Mouse (Mus musculus): ENCODE data around the gene Hsf4. TPM values are rescaled to one million over a fixed set of nuclear protein-coding genes. Genes with fewer than 3 reads are reported as not detected.

Gene Hsf4
- polyA plus RNA-seq, 1 experiment from 2014 or later = 0.25 TPM

DNA sequence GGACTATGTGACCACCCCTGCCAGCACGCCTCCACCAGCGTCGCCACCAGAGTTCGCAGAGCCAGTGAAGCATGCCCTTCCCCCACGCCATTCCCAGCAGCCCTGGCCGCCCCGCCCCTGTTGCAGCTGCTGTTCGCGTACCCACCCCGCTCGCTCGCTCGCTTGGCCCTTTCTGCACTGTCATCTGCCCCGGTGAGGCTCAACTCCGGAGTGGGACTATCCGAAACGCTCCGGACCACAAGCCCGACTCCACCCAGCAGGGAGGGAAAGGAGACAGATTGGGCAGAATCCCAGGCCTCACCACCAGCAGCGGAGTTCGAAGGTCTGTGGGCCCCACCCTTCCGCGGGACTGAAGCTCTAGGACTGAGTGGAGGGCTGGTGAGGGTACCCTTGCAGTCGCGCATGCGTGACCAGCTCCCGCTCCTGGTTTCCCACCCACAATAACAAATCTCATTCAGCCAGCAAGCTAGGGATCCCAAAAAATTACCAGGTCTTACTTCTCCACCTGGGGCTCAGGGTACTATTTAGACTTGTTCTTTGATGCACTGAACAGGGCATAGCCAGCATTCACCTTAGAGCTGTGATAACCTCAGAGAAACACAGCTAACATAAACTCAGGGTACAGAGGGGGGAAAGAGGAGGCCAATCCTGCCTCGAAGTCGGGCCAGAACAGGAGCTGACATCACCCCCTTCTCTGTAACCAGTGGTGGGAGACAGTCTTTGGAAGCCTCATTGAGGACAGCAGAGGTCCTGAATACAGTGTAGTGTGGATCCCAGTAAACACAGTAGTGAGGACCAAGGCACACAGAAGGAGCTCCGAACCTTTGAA is 6.9 kb downstream of the Hsf4 start:
- H3K4me3 ChIP-seq (replicated peaks; ENCODE audit: low read length) = peak overlapping the region; percentile 46
- no peak overlapping the region for H3K27ac ChIP-seq (ENCODE audit: low read length)
- H3K4me2 ChIP-seq (ENCODE audit: low read length) = peak overlapping the region; percentile 86
- 2% methylated on average over 23 of the region's 30 CpGs for WGBS
- peaks cover 21% of the 10 kb centered on the region for H3K4me1 ChIP-seq (replicated peaks; ENCODE audit: control insufficient read depth, insufficient read depth, low read length)
- ATAC-seq = peak; percentile 56
- H3K36me3 ChIP-seq (ENCODE audit: control insufficient read depth, insufficient read depth) = 0 out of 2 replicates have a peak, but pooled peaks cover 3% of the 10 kb centered on the region
- peak overlapping the region; percentile 59 for H3K9ac ChIP-seq (replicated peaks; ENCODE audit: low read depth, low read length)
- peaks cover 61% of the 10 kb centered on the region for H3K27me3 ChIP-seq (replicated peaks; ENCODE audit: control insufficient read depth, insufficient read depth, low read length)
- H3K9me3 ChIP-seq (ENCODE audit: control insufficient read depth, low read length) = no peaks in the 10 kb centered on the region

GRCm38 (mm10) chr8:105278911-105279334 is 9.3 kb downstream of the Hsf4 start:
- Histone ChIP-seq H3K4me1 (replicated peaks; ENCODE audit: control insufficient read depth, insufficient read depth, low read length) (peaks cover 21% of the 10 kb centered on the region), H3K27ac (ENCODE audit: low read length) (no peak overlapping the region), H3K4me2 (ENCODE audit: low read length) (peak overlapping the region; percentile 52), H3K36me3 (ENCODE audit: control insufficient read depth, insufficient read depth) (peaks cover 10% of the 10 kb centered on the region; the same call in 1 of the 2 replicates), H3K4me3 (replicated peaks; ENCODE audit: low read length) (peak overlapping the region; percentile 15), H3K27me3 (replicated peaks; ENCODE audit: control insufficient read depth, insufficient read depth, low read length) (peaks cover 41% of the 10 kb centered on the region), H3K9ac (replicated peaks; ENCODE audit: low read depth, low read length) (no peak overlapping the region; the same call in 1 of the 2 replicates), H3K9me3 (ENCODE audit: control insufficient read depth, low read length) (no peaks in the 10 kb centered on the region)
- peak; percentile 61 for ATAC-seq
- WGBS = under 1% methylated on average over 24 of the region's 28 CpGs

GRCm38 (mm10) chr8:105280567-105280966 is 11.0 kb downstream of the Hsf4 start:
- H3K4me3 ChIP-seq (replicated peaks; ENCODE audit: low read length) = no peak overlapping the region
- peaks cover 10% of the 10 kb centered on the region; the same call in 1 of the 2 replicates for H3K36me3 ChIP-seq (ENCODE audit: control insufficient read depth, insufficient read depth)
- H3K9me3 ChIP-seq (ENCODE audit: control insufficient read depth, low read length) = no peaks in the 10 kb centered on the region
- 73% methylated on average over 3 of the region's 3 CpGs for WGBS
- no peak overlapping the region for H3K4me2 ChIP-seq (ENCODE audit: low read length)
- H3K27me3 ChIP-seq (replicated peaks; ENCODE audit: control insufficient read depth, insufficient read depth, low read length) = peaks cover 28% of the 10 kb centered on the region
- no peak overlapping the region for H3K9ac ChIP-seq (replicated peaks; ENCODE audit: low read depth, low read length)
- H3K4me1 ChIP-seq (replicated peaks; ENCODE audit: control insufficient read depth, insufficient read depth, low read length) = peaks cover 23% of the 10 kb centered on the region
- no peak for ATAC-seq
- H3K27ac ChIP-seq (ENCODE audit: low read length) = no peak overlapping the region

GRCm38 (mm10) chr8:105281821-105282220 is 12.2 kb downstream of the Hsf4 start:
- H3K4me2 ChIP-seq (ENCODE audit: low read length) = no peak overlapping the region
- H3K4me1 ChIP-seq (replicated peaks; ENCODE audit: control insufficient read depth, insufficient read depth, low read length) = peaks cover 26% of the 10 kb centered on the region
- peaks cover 10% of the 10 kb centered on the region; the same call in 1 of the 2 replicates for H3K36me3 ChIP-seq (ENCODE audit: control insufficient read depth, insufficient read depth)
- H3K27ac ChIP-seq (ENCODE audit: low read length) = no peak overlapping the region
- no peak for ATAC-seq
- peaks cover 18% of the 10 kb centered on the region for H3K27me3 ChIP-seq (replicated peaks; ENCODE audit: control insufficient read depth, insufficient read depth, low read length)
- WGBS = 91% methylated on average over 12 of the region's 12 CpGs
- no peak overlapping the region for H3K4me3 ChIP-seq (replicated peaks; ENCODE audit: low read length)
- no peak overlapping the region for H3K9ac ChIP-seq (replicated peaks; ENCODE audit: low read depth, low read length)
- no peaks in the 10 kb centered on the region for H3K9me3 ChIP-seq (ENCODE audit: control insufficient read depth, low read length)

GRCm38 (mm10) chr8:105282239-105282638 is 12.6 kb downstream of the Hsf4 start:
- H3K9ac ChIP-seq (replicated peaks; ENCODE audit: low read depth, low read length) = no peak overlapping the region
- H3K36me3 ChIP-seq (ENCODE audit: control insufficient read depth, insufficient read depth) = peaks cover 10% of the 10 kb centered on the region; the same call in 1 of the 2 replicates
- ATAC-seq = no peak
- H3K4me3 ChIP-seq (replicated peaks; ENCODE audit: low read length) = no peak overlapping the region
- no peak overlapping the region for H3K4me2 ChIP-seq (ENCODE audit: low read length)
- 97% methylated on average over 4 of the region's 4 CpGs for WGBS
- peaks cover 30% of the 10 kb centered on the region for H3K4me1 ChIP-seq (replicated peaks; ENCODE audit: control insufficient read depth, insufficient read depth, low read length)
- H3K27me3 ChIP-seq (replicated peaks; ENCODE audit: control insufficient read depth, insufficient read depth, low read length) = peaks cover 14% of the 10 kb centered on the region
- no peaks in the 10 kb centered on the region for H3K9me3 ChIP-seq (ENCODE audit: control insufficient read depth, low read length)
- no peak overlapping the region for H3K27ac ChIP-seq (ENCODE audit: low read length)

- no peak overlapping the region for H3K27ac ChIP-seq (ENCODE audit: low read length)
- peaks cover 10% of the 10 kb centered on the region; the same call in 1 of the 2 replicates for H3K36me3 ChIP-seq (ENCODE audit: control insufficient read depth, insufficient read depth)
- no peaks in the 10 kb centered on the region for H3K9me3 ChIP-seq (ENCODE audit: control insufficient read depth, low read length)
- H3K4me3 ChIP-seq (replicated peaks; ENCODE audit: low read length) = no peak overlapping the region
- H3K4me2 ChIP-seq (ENCODE audit: low read length) = no peak overlapping the region
- H3K27me3 ChIP-seq (replicated peaks; ENCODE audit: control insufficient read depth, insufficient read depth, low read length) = peaks cover 7% of the 10 kb centered on the region
- H3K9ac ChIP-seq (replicated peaks; ENCODE audit: low read depth, low read length) = no peak overlapping the region
- 19% methylated on average over 23 of the region's 23 CpGs for WGBS
- peaks cover 38% of the 10 kb centered on the region for H3K4me1 ChIP-seq (replicated peaks; ENCODE audit: control insufficient read depth, insufficient read depth, low read length)
- 0 out of 2 replicates have a peak, but pooled peaks have one; percentile 8 for ATAC-seq
These were observed 13.5 kb downstream of the Hsf4 start for GRCm38 (mm10) chr8:105283074-105283473.

- H3K4me2 ChIP-seq (ENCODE audit: low read length) = no peak overlapping the region
- H3K4me3 ChIP-seq (replicated peaks; ENCODE audit: low read length) = no peak overlapping the region
- no peak overlapping the region for H3K27ac ChIP-seq (ENCODE audit: low read length)
- H3K36me3 ChIP-seq (ENCODE audit: control insufficient read depth, insufficient read depth) = peaks cover 8% of the 10 kb centered on the region; the same call in 1 of the 2 replicates
- no peaks in the 10 kb centered on the region for H3K9me3 ChIP-seq (ENCODE audit: control insufficient read depth, low read length)
- no peak overlapping the region for H3K9ac ChIP-seq (replicated peaks; ENCODE audit: low read depth, low read length)
- no peak for ATAC-seq
- H3K27me3 ChIP-seq (replicated peaks; ENCODE audit: control insufficient read depth, insufficient read depth, low read length) = no peaks in the 10 kb centered on the region
- H3K4me1 ChIP-seq (replicated peaks; ENCODE audit: control insufficient read depth, insufficient read depth, low read length) = peaks cover 46% of the 10 kb centered on the region
- WGBS = 46% methylated on average over 12 of the region's 12 CpGs
These were observed 15.9 kb downstream of the Hsf4 start for GRCm38 (mm10) chr8:105285514-105285913.

DNA sequence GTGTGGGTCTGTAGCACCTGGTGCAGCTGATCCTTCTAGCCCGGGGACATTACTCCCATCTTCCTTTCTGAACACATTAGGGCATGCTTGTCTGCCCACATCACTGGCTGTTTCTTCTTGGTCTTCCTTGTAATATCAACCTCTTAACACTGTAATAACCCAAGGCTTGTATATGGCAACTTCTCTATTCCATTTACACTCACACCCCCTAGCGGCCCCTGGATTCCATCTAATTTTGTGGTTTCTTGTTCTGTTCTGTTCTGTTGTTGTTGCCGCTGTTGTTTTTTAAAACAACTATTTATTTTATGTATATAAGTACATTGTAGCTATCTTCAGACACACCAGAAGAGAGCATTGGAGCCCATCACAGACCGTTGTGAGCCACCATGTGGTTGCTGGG is 17.3 kb downstream of the Hsf4 start:
- H3K4me1 ChIP-seq (replicated peaks; ENCODE audit: control insufficient read depth, insufficient read depth, low read length) = peaks cover 50% of the 10 kb centered on the region
- no peaks in the 10 kb centered on the region for H3K27me3 ChIP-seq (replicated peaks; ENCODE audit: control insufficient read depth, insufficient read depth, low read length)
- 89% methylated on average over 4 of the region's 4 CpGs for WGBS
- no peak overlapping the region for H3K27ac ChIP-seq (ENCODE audit: low read length)
- no peak for ATAC-seq
- H3K9ac ChIP-seq (replicated peaks; ENCODE audit: low read depth, low read length) = no peak overlapping the region
- H3K4me2 ChIP-seq (ENCODE audit: low read length) = peak overlapping the region; percentile 84
- peaks cover 7% of the 10 kb centered on the region; the same call in 1 of the 2 replicates for H3K36me3 ChIP-seq (ENCODE audit: control insufficient read depth, insufficient read depth)
- H3K4me3 ChIP-seq (replicated peaks; ENCODE audit: low read length) = no peak overlapping the region
- no peaks in the 10 kb centered on the region for H3K9me3 ChIP-seq (ENCODE audit: control insufficient read depth, low read length)

DNA sequence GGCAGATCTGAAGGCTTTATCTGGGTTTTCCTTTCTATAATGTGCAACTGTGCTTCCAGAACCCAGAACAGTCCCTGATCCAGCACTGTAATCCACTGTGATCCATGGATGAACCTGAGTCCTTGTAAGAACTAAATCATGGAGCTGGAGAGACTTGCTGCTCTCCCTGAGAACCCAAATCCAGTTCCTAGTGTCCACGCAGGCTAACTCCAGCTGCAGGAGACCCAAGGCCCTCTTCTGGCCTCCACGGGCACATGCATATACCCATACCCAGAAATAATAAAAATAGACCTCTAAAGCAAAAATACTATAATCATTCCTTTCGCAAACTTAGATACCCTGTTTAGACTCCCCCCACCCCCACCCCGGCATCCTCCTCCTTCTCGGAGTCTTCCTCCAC is 18.6 kb downstream of the Hsf4 start:
- peak overlapping the region; percentile 61 for H3K4me3 ChIP-seq (replicated peaks; ENCODE audit: low read length)
- no peak for ATAC-seq
- no peaks in the 10 kb centered on the region for H3K27me3 ChIP-seq (replicated peaks; ENCODE audit: control insufficient read depth, insufficient read depth, low read length)
- peak overlapping the region; percentile 91; the same call in 1 of the 2 replicates for H3K27ac ChIP-seq (ENCODE audit: low read length)
- H3K4me1 ChIP-seq (replicated peaks; ENCODE audit: control insufficient read depth, insufficient read depth, low read length) = peaks cover 50% of the 10 kb centered on the region
- H3K36me3 ChIP-seq (ENCODE audit: control insufficient read depth, insufficient read depth) = no peaks in the 10 kb centered on the region
- peak overlapping the region; percentile 84 for H3K4me2 ChIP-seq (ENCODE audit: low read length)
- H3K9me3 ChIP-seq (ENCODE audit: control insufficient read depth, low read length) = no peaks in the 10 kb centered on the region
- WGBS = 80% methylated on average over 5 of the region's 5 CpGs
- H3K9ac ChIP-seq (replicated peaks; ENCODE audit: low read depth, low read length) = peak overlapping the region; percentile 59
